Mouse (Mus musculus) heart, adult 2 months (tissue): ENCODE data around the gene Phc1. TPM values are rescaled to one million over a fixed set of nuclear protein-coding genes. Genes with fewer than 3 reads are reported as not detected.
A peak's percentile ranks its signal among the peaks of the same experiment; 100 is the strongest.

Source experiments
- DNase-seq, 2 experiments: peaks; one replicate each; pipeline ENCODE4 v3.0.0; 2021
- H3K27ac ChIP-seq: fragments of 200-600 bp; 2 replicates; pipeline ENCODE4 v1.8.1; 2022
- H3K27me3 ChIP-seq: fragments of 200-500 bp; 2 replicates; pipeline ENCODE4 v1.6.1; 2012; ENCODE audit warnings: mild to moderate bottlenecking, low read length, inconsistent platforms, mixed read lengths; ENCODE audit not compliant: control insufficient read depth, insufficient read depth
- H3K36me3 ChIP-seq: fragments of 200-500 bp; 2 replicates; pipeline ENCODE4 v1.6.1; 2012; ENCODE audit warnings: low read length, inconsistent platforms; ENCODE audit not compliant: control insufficient read depth, insufficient read depth
- H3K4me1 ChIP-seq: fragments of 200-500 bp; 2 replicates; pipeline ENCODE4 v1.6.1; 2011; ENCODE audit warnings: low read length; ENCODE audit not compliant: control insufficient read depth, insufficient read depth
- H3K4me3 ChIP-seq: fragments of 200-600 bp; 2 replicates; pipeline ENCODE4 v1.8.1; 2022
- H3K79me2 ChIP-seq: fragments of 200-500 bp; replicated peaks from 2 replicates; pipeline ENCODE4 v1.6.1; 2012; ENCODE audit warnings: mild to moderate bottlenecking, inconsistent platforms, low read length, moderate library complexity, mixed read lengths; ENCODE audit not compliant: control insufficient read depth, insufficient read depth
- H3K9ac ChIP-seq: fragments of 200-500 bp; 2 replicates; pipeline ENCODE4 v1.6.1; 2012; ENCODE audit warnings: low read depth, mild to moderate bottlenecking, control low read depth, inconsistent platforms, low read length, mixed read lengths
- CTCF ChIP-seq: fragments of 200-600 bp; IDR thresholded peaks from 2 replicates; pipeline ENCODE4 v1.8.1; 2022; ENCODE audit warnings: antibody characterized with exemption, mild to moderate bottlenecking, moderate library complexity
- EP300 ChIP-seq: fragments of 200-500 bp; IDR thresholded peaks from 2 replicates; pipeline ENCODE4 v1.6.1; 2011; ENCODE audit warnings: low read depth, low read length, control low read depth; ENCODE audit not compliant: insufficient read depth
- POLR2A ChIP-seq: fragments of 200-500 bp; IDR thresholded peaks from 2 replicates; pipeline ENCODE4 v1.6.1; 2011; ENCODE audit warnings: mild to moderate bottlenecking, low read depth, low read length, control low read depth; ENCODE audit not compliant: insufficient read depth
- WGBS: fragments of 180-500 bp; shearing (Covaris S2); methylation state at CpG from one replicate; pipeline ENCODE4 v1.1.7; 2018; 5-methylcytosine and 5-hydroxymethylcytosine counted together
- intact Hi-C: fragments of 180-260 bp; cut with DNase I; formaldehyde crosslinking; loops from one replicate; pipeline ENCODE4 v1.15.1; 2025
- polyA plus RNA-seq: library from polyadenylated mRNA; depleted of rRNA; stranded (reverse); fragments of >200 nt; gene quantifications from 2 replicates; pipeline ENCODE4 v1.2.3, GENCODE M21; 2012
- total RNA-seq, 2 experiments: library from RNA; stranded (reverse); gene quantifications; 2 replicates each; pipeline ENCODE4 v1.2.3; 2021

The Phc1 gene
- total and polyA plus RNA-seq, 3 experiments: 13.4 to 22.2 (median 17.3) TPM

GRCm38 (mm10) chr6:122290253-122290652, 50.1 kb downstream of the Phc1 start:
- intact Hi-C loops: no loop called here
- H3K9ac ChIP-seq: no peak overlapping the region
- H3K4me3 ChIP-seq: no peak overlapping the region
- no peaks in the 10 kb centered on the region for H3K4me1 ChIP-seq
- no peak overlapping the region for H3K27ac ChIP-seq
- no peak for DNase-seq
- TF ChIP-seq CTCF (no peak), EP300 (no peak), POLR2A (no peak)
- H3K79me2 ChIP-seq: no peaks in the 10 kb centered on the region
- no peaks in the 10 kb centered on the region for H3K27me3 ChIP-seq
- 45% methylated on average over 3 of the region's 3 CpGs for WGBS
- H3K36me3 ChIP-seq: no peaks in the 10 kb centered on the region

- no peaks in the 10 kb centered on the region for H3K27me3 ChIP-seq
- no peaks in the 10 kb centered on the region for H3K79me2 ChIP-seq
- H3K4me1 ChIP-seq: no peaks in the 10 kb centered on the region
- TF ChIP-seq CTCF: no peak
- TF ChIP-seq EP300: no peak
- no peak for TF ChIP-seq POLR2A
- no peak overlapping the region for H3K4me3 ChIP-seq
- WGBS: 75% methylated on average over 1 of the region's 1 CpGs
- intact Hi-C loops: no loop called here
- no peak for DNase-seq
- H3K9ac ChIP-seq: no peak overlapping the region
- no peak overlapping the region for H3K27ac ChIP-seq
- no peaks in the 10 kb centered on the region for H3K36me3 ChIP-seq
Measured at GRCm38 (mm10) chr6:122289313-122289712, 51.0 kb downstream of the Phc1 start.

- 39% methylated on average over 1 of the region's 1 CpGs for WGBS
- no peaks in the 10 kb centered on the region for H3K27me3 ChIP-seq
- no peak for DNase-seq
Measured at GRCm38 (mm10) chr6:122288263-122288662, 52.1 kb downstream of the Phc1 start.

GRCm38 (mm10) chr6:122284823-122285222, 55.5 kb downstream of the Phc1 start:
- no peaks in the 10 kb centered on the region for H3K79me2 ChIP-seq
- H3K4me3 ChIP-seq: no peak overlapping the region
- H3K4me1 ChIP-seq: no peaks in the 10 kb centered on the region
- H3K27me3 ChIP-seq: no peaks in the 10 kb centered on the region
- intact Hi-C loops: no loop called here
- H3K9ac ChIP-seq: no peak overlapping the region
- WGBS: 64% methylated on average over 1 of the region's 1 CpGs
- DNase-seq: no peak
- no peaks in the 10 kb centered on the region for H3K36me3 ChIP-seq
- no peak overlapping the region for H3K27ac ChIP-seq
- TF ChIP-seq EP300 (no peak), POLR2A (no peak), CTCF (no peak)

More at GRCm38 (mm10) chr6:122288263-122288662, 52.1 kb downstream of the Phc1 start:
- H3K27ac ChIP-seq: no peak overlapping the region
- H3K79me2 ChIP-seq: no peaks in the 10 kb centered on the region
- H3K36me3 ChIP-seq: no peaks in the 10 kb centered on the region
- no peak overlapping the region for H3K9ac ChIP-seq
- TF ChIP-seq POLR2A: no peak
- TF ChIP-seq EP300: no peak
- TF ChIP-seq CTCF: peak; percentile 39
- H3K4me1 ChIP-seq: no peaks in the 10 kb centered on the region
- no peak overlapping the region for H3K4me3 ChIP-seq
- intact Hi-C loops: no loop called here

GRCm38 (mm10) chr6:122284304-122284703, 56.1 kb downstream of the Phc1 start:
- Histone ChIP-seq H3K27ac (no peak overlapping the region), H3K4me3 (no peak overlapping the region), H3K36me3 (no peaks in the 10 kb centered on the region), H3K27me3 (no peaks in the 10 kb centered on the region), H3K79me2 (no peaks in the 10 kb centered on the region), H3K9ac (no peak overlapping the region), H3K4me1 (no peaks in the 10 kb centered on the region)
- 83% methylated on average over 4 of the region's 4 CpGs for WGBS
- no peak for TF ChIP-seq CTCF
- no peak for TF ChIP-seq POLR2A
- no peak for TF ChIP-seq EP300
- intact Hi-C loops: no loop called here
- DNase-seq: no peak

GRCm38 (mm10) chr6:122283429-122283828, 56.9 kb downstream of the Phc1 start:
- Histone ChIP-seq H3K4me1 (no peaks in the 10 kb centered on the region), H3K9ac (no peak overlapping the region), H3K4me3 (no peak overlapping the region), H3K27me3 (no peaks in the 10 kb centered on the region), H3K79me2 (no peaks in the 10 kb centered on the region), H3K27ac (no peak overlapping the region), H3K36me3 (no peaks in the 10 kb centered on the region)
- WGBS: 72% methylated on average over 2 of the region's 2 CpGs
- DNase-seq: no peak
- intact Hi-C loops: no loop called here
- no peak for TF ChIP-seq CTCF
- TF ChIP-seq EP300: no peak
- no peak for TF ChIP-seq POLR2A

- DNase-seq: no peak
- Histone ChIP-seq H3K4me3 (no peak within 1 kb of the TSS), H3K79me2 (no peaks in the 10 kb centered on the region), H3K27ac (no peak within 1 kb of the TSS), H3K4me1 (no peaks in the 10 kb centered on the region), H3K9ac (no peak within 1 kb of the TSS), H3K27me3 (no peaks in the 10 kb centered on the region), H3K36me3 (no peaks in the 10 kb centered on the region)
- 79% methylated on average over 6 of the region's 6 CpGs for WGBS
- TF ChIP-seq CTCF (no peak), EP300 (no peak), POLR2A (no peak)
- intact Hi-C loops: no loop called here
Measured at GRCm38 (mm10) chr6:122282782-122283181, 57.6 kb downstream of the Phc1 start, which contains the start of gene Klrg1. Gene Klrg1, minus strand, starts transcription at chr6:122282882.
